Mouse (Mus musculus) frontal cortex, adult (tissue): ENCODE data around the gene Hist1h2bh.

ENCODE experiments used
- ATAC-seq: cut with Nextera tagmentation; 2 replicates; pipeline ENCODE4 v1.9.2; 2017; ENCODE audit warnings: mild to moderate bottlenecking, moderate library complexity, mixed read lengths; ENCODE audit not compliant: low TSS enrichment

The Hist1h2bh gene

GRCm38 (mm10) chr13:23530901-23531875 is 12.0 kb downstream of the Hist1h2bh start, which contains the start of gene Hist1h4h:
TSS of gene Hist1h4h (plus strand) at chr13:23531050.
- ATAC-seq, result peak; percentile 78

- no peak for ATAC-seq
Measured at GRCm38 (mm10) chr13:23530181-23530900, 12.9 kb downstream of the Hist1h2bh start.

GRCm38 (mm10) chr13:23529480-23530165 is 13.6 kb downstream of the Hist1h2bh start:
- ATAC-seq, result no peak

GRCm38 (mm10) chr13:23529005-23529404 is 14.2 kb downstream of the Hist1h2bh start:
- no peak for ATAC-seq

GRCm38 (mm10) chr13:23526312-23526711 is 16.9 kb downstream of the Hist1h2bh start:
- ATAC-seq, result peak; percentile 42

GRCm38 (mm10) chr13:23525901-23526300 is 17.3 kb downstream of the Hist1h2bh start:
- no peak for ATAC-seq

GRCm38 (mm10) chr13:23524654-23525053 is 18.5 kb downstream of the Hist1h2bh start:
- peak; percentile 48; the same call in 1 of the 2 replicates for ATAC-seq

GRCm38 (mm10) chr13:23523976-23524375 is 19.2 kb downstream of the Hist1h2bh start:
- ATAC-seq, result no peak

GRCm38 (mm10) chr13:23521703-23522102 is 21.5 kb downstream of the Hist1h2bh start:
- no peak for ATAC-seq

- ATAC-seq, result peak; percentile 48
Measured at GRCm38 (mm10) chr13:23519416-23519815, 23.8 kb downstream of the Hist1h2bh start.

- ATAC-seq, result peak; percentile 20; the same call in 1 of the 2 replicates
Measured at GRCm38 (mm10) chr13:23518885-23519284, 24.3 kb downstream of the Hist1h2bh start.

- no peak for ATAC-seq
Measured at GRCm38 (mm10) chr13:23518295-23518603, 24.9 kb downstream of the Hist1h2bh start.

- peak; percentile 63 for ATAC-seq
Measured at GRCm38 (mm10) chr13:23517603-23518294, 25.4 kb downstream of the Hist1h2bh start.

GRCm38 (mm10) chr13:23516822-23517602 is 26.2 kb downstream of the Hist1h2bh start:
- peak; percentile 55 for ATAC-seq

- no peak for ATAC-seq
Measured at GRCm38 (mm10) chr13:23515826-23516620, 27.2 kb downstream of the Hist1h2bh start.

- no peak for ATAC-seq
Measured at GRCm38 (mm10) chr13:23515281-23515680, 27.9 kb downstream of the Hist1h2bh start.

GRCm38 (mm10) chr13:23513517-23513916 is 29.7 kb downstream of the Hist1h2bh start:
- ATAC-seq, result no peak

- ATAC-seq, result no peak
Measured at GRCm38 (mm10) chr13:23510127-23510526, 33.1 kb downstream of the Hist1h2bh start.

GRCm38 (mm10) chr13:23506819-23507515 is 36.2 kb downstream of the Hist1h2bh start:
- no peak for ATAC-seq
